Mouse (Mus musculus) limb, embryonic 13.5 days (tissue): ENCODE results near the gene Snx14. TPM values are rescaled to one million over a fixed set of nuclear protein-coding genes. Genes with fewer than 3 reads are reported as not detected.

Source experiments
- ATAC-seq: fragments of 200-750 bp; cut with Nextera tagmentation; 2 replicates; pipeline ENCODE4 v1.8.0; 2017; ENCODE audit warnings: low read depth, moderate number of reproducible peaks, moderate TSS enrichment; ENCODE audit not compliant: low FRiP score
- H3K27ac ChIP-seq: fragments of 300-500 bp; sonication (generic); 2 replicates; pipeline ENCODE4 v1.5.1; 2015; ENCODE audit warnings: inconsistent platforms, mild to moderate bottlenecking, moderate library complexity
- H3K27me3 ChIP-seq: fragments of 300-500 bp; sonication (generic); 2 replicates; pipeline ENCODE4 v1.6.1; 2015; ENCODE audit warnings: mild to moderate bottlenecking, inconsistent platforms
- H3K36me3 ChIP-seq: fragments of 300-500 bp; sonication (generic); 2 replicates; pipeline ENCODE4 v1.6.1; 2015; ENCODE audit warnings: inconsistent platforms, mild to moderate bottlenecking, moderate library complexity
- H3K4me1 ChIP-seq: fragments of 300-500 bp; sonication (generic); 2 replicates; pipeline ENCODE4 v1.6.1; 2015; ENCODE audit warnings: inconsistent platforms
- H3K4me2 ChIP-seq: fragments of 300-500 bp; sonication (generic); replicated peaks from 2 replicates; pipeline ENCODE4 v1.6.1; 2015; ENCODE audit warnings: inconsistent platforms, mild to moderate bottlenecking, moderate library complexity
- H3K4me3 ChIP-seq: fragments of 300-500 bp; sonication (generic); 2 replicates; pipeline ENCODE4 v1.5.1; 2015; ENCODE audit warnings: moderate library complexity, mild to moderate bottlenecking, inconsistent platforms
- H3K9ac ChIP-seq: fragments of 300-500 bp; sonication (generic); 2 replicates; pipeline ENCODE4 v1.6.1; 2015; ENCODE audit warnings: mild to moderate bottlenecking, inconsistent platforms
- H3K9me3 ChIP-seq: fragments of 300-500 bp; sonication (generic); 2 replicates; pipeline ENCODE4 v1.6.1; 2016; ENCODE audit warnings: inconsistent platforms
- WGBS: fragments of 180-500 bp; shearing (Covaris S2); methylation state at CpG from one replicate; pipeline ENCODE4 v1.1.7; 2015; 5-methylcytosine and 5-hydroxymethylcytosine counted together
- polyA plus RNA-seq: library from polyadenylated mRNA; unstranded; fragments of >200 nt; fragmentation: Nextera tagmentation; extraction: Ambion mirVana; gene quantifications from 2 replicates; pipeline ENCODE4 v1.2.1, GENCODE M21; 2015

Snx14 gene
- polyA plus RNA-seq, 1 experiment from 2014 or later: 22.8 TPM

DNA sequence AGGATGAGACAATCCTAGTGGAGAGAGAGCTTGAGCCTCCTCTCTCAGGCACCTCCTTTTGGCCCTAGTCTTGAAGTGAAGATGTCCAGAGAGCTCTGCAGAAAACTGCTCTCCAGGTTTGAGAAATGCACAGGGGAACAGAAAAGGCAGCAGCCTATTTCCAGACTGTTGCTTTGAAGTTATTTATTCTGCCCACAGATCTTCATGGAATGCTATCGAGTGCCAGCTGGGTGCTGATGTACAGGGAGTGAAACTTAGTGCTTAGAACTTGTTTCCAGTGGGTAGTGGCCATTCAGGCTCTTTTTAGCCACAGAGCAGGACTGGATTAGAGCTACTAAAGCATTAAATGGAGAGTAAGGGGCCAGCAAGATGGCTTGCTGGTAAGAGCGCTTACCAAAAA lies 102.9 kb downstream of the Snx14 start:
- ATAC-seq: no peak
- Histone ChIP-seq H3K9me3 (no peaks in the 10 kb centered on the region), H3K27ac (no peak overlapping the region), H3K9ac (no peak overlapping the region), H3K36me3 (no peaks in the 10 kb centered on the region), H3K4me3 (no peak overlapping the region), H3K4me2 (no peak overlapping the region), H3K4me1 (0 out of 2 replicates have a peak, but pooled peaks cover 2% of the 10 kb centered on the region), H3K27me3 (0 out of 2 replicates have a peak, but pooled peaks cover 3% of the 10 kb centered on the region)
- WGBS: 76% methylated on average over 1 of the region's 2 CpGs

DNA sequence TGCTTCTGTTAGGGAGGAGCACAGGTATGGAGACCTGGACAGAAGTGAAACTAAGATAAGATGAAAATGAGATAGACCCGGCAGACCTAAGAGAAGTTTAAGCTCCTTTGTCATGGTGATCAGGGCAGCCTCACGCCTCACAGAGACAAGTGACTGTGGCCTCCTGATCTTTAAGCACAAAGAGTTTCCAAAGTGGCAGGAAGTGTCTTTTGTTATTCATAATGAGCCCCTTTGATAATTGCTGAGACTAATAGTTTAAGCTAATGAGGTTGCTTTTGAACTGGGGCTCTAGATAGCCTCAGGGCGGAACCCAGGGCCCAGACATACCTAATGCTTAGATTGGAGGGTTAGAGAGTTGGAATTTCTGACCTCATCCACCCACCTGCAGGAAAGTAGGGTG lies 106.3 kb downstream of the Snx14 start:
- H3K27me3 ChIP-seq: peaks cover 33% of the 10 kb centered on the region
- 0 out of 2 replicates have a peak overlapping the region, but pooled peaks have one; percentile 7 for H3K4me2 ChIP-seq
- peaks cover 11% of the 10 kb centered on the region; the same call in 1 of the 2 replicates for H3K4me1 ChIP-seq
- no peak for ATAC-seq
- H3K9me3 ChIP-seq: no peaks in the 10 kb centered on the region
- H3K9ac ChIP-seq: no peak overlapping the region
- no peak overlapping the region for H3K4me3 ChIP-seq
- H3K27ac ChIP-seq: no peak overlapping the region
- H3K36me3 ChIP-seq: no peaks in the 10 kb centered on the region
- WGBS: 37% methylated on average over 3 of the region's 3 CpGs

GRCm38 (mm10) chr9:88330316-88330715 lies 108.4 kb downstream of the Snx14 start:
- peaks cover 12% of the 10 kb centered on the region; the same call in 1 of the 2 replicates for H3K4me1 ChIP-seq
- no peak overlapping the region for H3K4me3 ChIP-seq
- 79% methylated on average over 3 of the region's 3 CpGs for WGBS
- H3K4me2 ChIP-seq: 0 out of 2 replicates have a peak overlapping the region, but pooled peaks have one; percentile 2
- no peak overlapping the region for H3K9ac ChIP-seq
- H3K27ac ChIP-seq: no peak overlapping the region
- H3K9me3 ChIP-seq: no peaks in the 10 kb centered on the region
- H3K36me3 ChIP-seq: no peaks in the 10 kb centered on the region
- no peak for ATAC-seq
- peaks cover 46% of the 10 kb centered on the region for H3K27me3 ChIP-seq

DNA sequence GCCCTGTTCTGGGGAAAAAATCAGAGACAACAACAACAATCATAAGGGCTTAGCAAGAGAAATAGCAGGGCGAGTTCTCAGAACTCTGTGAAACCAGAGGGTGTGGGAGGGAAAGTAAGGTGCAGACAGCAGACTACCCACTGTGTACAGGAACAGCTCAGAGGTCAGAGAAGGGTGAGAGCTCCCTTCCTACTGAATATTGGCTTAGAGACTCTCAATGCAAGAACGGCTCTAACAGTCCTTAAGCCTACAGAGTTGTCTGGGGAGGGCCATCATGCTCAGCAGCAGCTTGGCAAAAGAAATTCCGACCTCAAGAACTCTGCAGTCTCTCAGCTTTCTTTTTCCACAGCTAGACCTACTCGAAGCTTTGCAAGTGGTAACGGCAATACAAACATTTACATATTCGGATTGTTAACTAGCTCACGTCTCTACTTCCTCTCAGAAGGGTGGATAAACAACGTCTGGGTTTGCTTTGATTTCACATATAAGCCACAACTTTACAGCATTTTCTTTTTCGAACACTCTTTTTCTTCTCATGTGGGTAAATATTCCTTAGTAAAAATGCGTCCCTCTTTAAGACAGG lies 109.5 kb downstream of the Snx14 start:
- ATAC-seq: no peak
- Histone ChIP-seq H3K4me2 (peak overlapping the region; percentile 94), H3K4me3 (peak overlapping the region; percentile 65; the same call in 1 of the 2 replicates), H3K27me3 (peaks cover 46% of the 10 kb centered on the region), H3K9me3 (no peaks in the 10 kb centered on the region), H3K9ac (no peak overlapping the region), H3K36me3 (no peaks in the 10 kb centered on the region), H3K4me1 (peaks cover 12% of the 10 kb centered on the region; the same call in 1 of the 2 replicates), H3K27ac (no peak overlapping the region)
- 33% methylated on average over 10 of the region's 10 CpGs for WGBS

DNA sequence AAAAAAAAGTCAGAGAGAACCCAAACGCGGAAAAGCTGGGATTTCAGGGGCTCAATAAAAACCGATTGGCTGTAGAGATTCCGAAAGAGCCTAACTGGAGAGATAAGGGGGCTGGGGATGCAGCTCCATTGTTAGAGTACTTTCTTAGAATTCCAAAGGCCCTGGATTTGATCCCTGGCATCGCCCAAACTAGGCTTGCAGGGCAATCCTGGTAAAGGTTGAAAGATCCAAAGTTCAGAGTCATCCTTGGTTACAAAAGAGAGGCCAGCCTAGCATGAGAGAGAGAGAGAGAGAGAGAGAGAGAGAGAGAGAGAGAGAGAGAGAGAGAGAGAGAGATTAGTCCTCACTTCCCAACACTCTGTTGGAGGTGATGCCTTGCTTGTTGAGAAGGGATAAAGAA lies 110.1 kb downstream of the Snx14 start:
- ATAC-seq: no peak
- H3K4me1 ChIP-seq: peaks cover 12% of the 10 kb centered on the region; the same call in 1 of the 2 replicates
- H3K27me3 ChIP-seq: peaks cover 46% of the 10 kb centered on the region
- no peaks in the 10 kb centered on the region for H3K36me3 ChIP-seq
- WGBS: 16% methylated on average over 5 of the region's 5 CpGs
- H3K9me3 ChIP-seq: no peaks in the 10 kb centered on the region
- H3K27ac ChIP-seq: no peak overlapping the region
- H3K4me2 ChIP-seq: peak overlapping the region; percentile 94
- H3K4me3 ChIP-seq: peak overlapping the region; percentile 65
- H3K9ac ChIP-seq: no peak overlapping the region

- H3K4me3 ChIP-seq: peak within 1 kb of the TSS; percentile 65
- peaks cover 10% of the 10 kb centered on the region; the same call in 1 of the 2 replicates for H3K4me1 ChIP-seq
- ATAC-seq: peak; percentile 95
- peak within 1 kb of the TSS; percentile 70 for H3K9ac ChIP-seq
- peak within 1 kb of the TSS; percentile 94 for H3K4me2 ChIP-seq
- peak within 1 kb of the TSS; percentile 22; the same call in 1 of the 2 replicates for H3K27ac ChIP-seq
- no peaks in the 10 kb centered on the region for H3K36me3 ChIP-seq
- H3K27me3 ChIP-seq: peaks cover 46% of the 10 kb centered on the region
- WGBS: under 1% methylated on average over 64 of the region's 66 CpGs
- no peaks in the 10 kb centered on the region for H3K9me3 ChIP-seq
Observed at GRCm38 (mm10) chr9:88326930-88327901, 111.5 kb downstream of the Snx14 start, which contains the start of gene Nt5e. Gene Nt5e (plus strand): TSS chr9:88327197.

Other genes with a start within 250 kb of the Snx14 start
- gene Nt5e, start 111.8 kb downstream of the Snx14 start, polyA plus RNA-seq: 10.4 and 13.2 TPM in 2 replicates
- 0.41 and 0.94 TPM in 2 replicates for gene Gm20537, start 17.7 kb upstream of the Snx14 start, polyA plus RNA-seq
- 114 TPM in 2 replicates for gene Syncrip, start 43.6 kb upstream of the Snx14 start, polyA plus RNA-seq
- 14.7 and 15.5 TPM in 2 replicates for gene Zfp949, start 109.1 kb upstream of the Snx14 start, polyA plus RNA-seq
- 0.19 and 0.20 TPM in 2 replicates for gene Trim43a, start 141.9 kb upstream of the Snx14 start, polyA plus RNA-seq